Mouse (Mus musculus) thymus, adult 18-20 months (tissue): ENCODE measurements around the gene Rasgrp3.

Experiments
- DNase-seq, 2 experiments: peaks; one replicate each; pipeline ENCODE4 v3.0.0; 2022; ENCODE audit warnings: mixed read lengths in 2 of 2

The Rasgrp3 gene

GRCm38 (mm10) chr17:75505053-75505452, 69.4 kb downstream of the Rasgrp3 start:
- DNase-seq, result no peak

GRCm38 (mm10) chr17:75506097-75506675, 70.5 kb downstream of the Rasgrp3 start:
- no peak for DNase-seq

GRCm38 (mm10) chr17:75506708-75507641, 71.3 kb downstream of the Rasgrp3 start:
- no peak for DNase-seq

- no peak for DNase-seq
Measured at GRCm38 (mm10) chr17:75509257-75509656, 73.6 kb downstream of the Rasgrp3 start.

GRCm38 (mm10) chr17:75516591-75516990, 80.9 kb downstream of the Rasgrp3 start:
- no peak for DNase-seq

- no peak for DNase-seq
Measured at GRCm38 (mm10) chr17:75518181-75518901, 82.6 kb downstream of the Rasgrp3 start.

GRCm38 (mm10) chr17:75519239-75519900, 83.7 kb downstream of the Rasgrp3 start:
- no peak for DNase-seq

GRCm38 (mm10) chr17:75521236-75521842, 85.6 kb downstream of the Rasgrp3 start:
- DNase-seq, result no peak

GRCm38 (mm10) chr17:75522347-75523065, 86.8 kb downstream of the Rasgrp3 start:
- DNase-seq, result no peak

GRCm38 (mm10) chr17:75523812-75524211, 88.1 kb downstream of the Rasgrp3 start:
- no peak for DNase-seq

GRCm38 (mm10) chr17:75526411-75526810, 90.7 kb downstream of the Rasgrp3 start:
- no peak for DNase-seq

GRCm38 (mm10) chr17:75529222-75529935, 93.7 kb downstream of the Rasgrp3 start:
- no peak for DNase-seq

- DNase-seq, result no peak
Measured at GRCm38 (mm10) chr17:75532469-75532986, 96.8 kb downstream of the Rasgrp3 start.

GRCm38 (mm10) chr17:75534314-75535020, 98.8 kb downstream of the Rasgrp3 start:
- no peak for DNase-seq

GRCm38 (mm10) chr17:75535612-75536011, 99.9 kb downstream of the Rasgrp3 start:
- no peak for DNase-seq

GRCm38 (mm10) chr17:75536396-75537049, 100.8 kb downstream of the Rasgrp3 start:
- no peak for DNase-seq

GRCm38 (mm10) chr17:75537050-75537445, 101.4 kb downstream of the Rasgrp3 start:
- no peak for DNase-seq

- DNase-seq, result no peak
Measured at GRCm38 (mm10) chr17:75538431-75538830, 102.7 kb downstream of the Rasgrp3 start.

GRCm38 (mm10) chr17:75539130-75539529, 103.4 kb downstream of the Rasgrp3 start:
- DNase-seq, result no peak

- no peak for DNase-seq
Measured at GRCm38 (mm10) chr17:75539841-75540240, 104.1 kb downstream of the Rasgrp3 start.
